Mouse (Mus musculus) ovary, postnatal 36 days (tissue): ENCODE data around the gene Smyd2.
A peak's percentile ranks its signal among the peaks of the same experiment; 100 is the strongest.

Experiments used
- DNase-seq: peaks from one replicate; pipeline ENCODE4 v3.0.0; 2022; ENCODE audit warnings: low spot score, mixed read lengths

The Smyd2 gene

GRCm38 (mm10) chr1:189871625-189872024 lies 50.5 kb downstream of the Smyd2 start:
- DNase-seq, result no peak

- DNase-seq, result no peak
Measured at GRCm38 (mm10) chr1:189870539-189870938, 51.6 kb downstream of the Smyd2 start.

GRCm38 (mm10) chr1:189869651-189870270 lies 52.4 kb downstream of the Smyd2 start:
- DNase-seq, result no peak

GRCm38 (mm10) chr1:189868036-189868435 lies 54.1 kb downstream of the Smyd2 start:
- DNase-seq, result peak; percentile 24

- peak; percentile 58 for DNase-seq
Measured at GRCm38 (mm10) chr1:189867497-189867896, 54.7 kb downstream of the Smyd2 start.

- no peak for DNase-seq
Measured at GRCm38 (mm10) chr1:189867034-189867433, 55.1 kb downstream of the Smyd2 start.

GRCm38 (mm10) chr1:189866621-189867020 lies 55.5 kb downstream of the Smyd2 start:
- DNase-seq, result no peak

- DNase-seq, result no peak
Measured at GRCm38 (mm10) chr1:189864846-189865560, 57.2 kb downstream of the Smyd2 start.

GRCm38 (mm10) chr1:189864301-189864700 lies 57.9 kb downstream of the Smyd2 start:
- no peak for DNase-seq

- no peak for DNase-seq
Measured at GRCm38 (mm10) chr1:189863727-189864126, 58.4 kb downstream of the Smyd2 start.

GRCm38 (mm10) chr1:189860942-189861315 lies 61.2 kb downstream of the Smyd2 start:
- no peak for DNase-seq

GRCm38 (mm10) chr1:189860112-189860941 lies 61.8 kb downstream of the Smyd2 start:
- DNase-seq, result no peak

GRCm38 (mm10) chr1:189858377-189858776 lies 63.8 kb downstream of the Smyd2 start:
- no peak for DNase-seq

GRCm38 (mm10) chr1:189855739-189856138 lies 66.4 kb downstream of the Smyd2 start:
- no peak for DNase-seq

- no peak for DNase-seq
Measured at GRCm38 (mm10) chr1:189854646-189855045, 67.5 kb downstream of the Smyd2 start.

- no peak for DNase-seq
Measured at GRCm38 (mm10) chr1:189852456-189852855, 69.7 kb downstream of the Smyd2 start.

- no peak for DNase-seq
Measured at GRCm38 (mm10) chr1:189852051-189852450, 70.1 kb downstream of the Smyd2 start.

- no peak for DNase-seq
Measured at GRCm38 (mm10) chr1:189849550-189849949, 72.6 kb downstream of the Smyd2 start.

GRCm38 (mm10) chr1:189846319-189846718 lies 75.8 kb downstream of the Smyd2 start:
- DNase-seq, result no peak

GRCm38 (mm10) chr1:189834166-189834565 lies 88.0 kb downstream of the Smyd2 start:
- DNase-seq, result no peak

- DNase-seq, result no peak
Measured at GRCm38 (mm10) chr1:189833351-189833750, 88.8 kb downstream of the Smyd2 start.

- DNase-seq, result no peak
Measured at GRCm38 (mm10) chr1:189830797-189831232, 91.3 kb downstream of the Smyd2 start.
